Mouse (Mus musculus) stomach, embryonic 16.5 days (tissue): ENCODE data around the gene Angptl4. TPM values are rescaled to one million over a fixed set of nuclear protein-coding genes. Genes with fewer than 3 reads are reported as not detected.
A peak's percentile ranks its signal among the peaks of the same experiment; 100 is the strongest.

ENCODE experiments used
- ATAC-seq: fragments of 200-750 bp; cut with Nextera tagmentation; 2 replicates; pipeline ENCODE4 v1.8.0; 2017; ENCODE audit warnings: moderate number of reproducible peaks, moderate TSS enrichment; ENCODE audit not compliant: insufficient read depth, low FRiP score
- H3K27ac ChIP-seq: fragments of 300-500 bp; sonication (generic); 2 replicates; pipeline ENCODE4 v1.5.1; 2014; ENCODE audit warnings: low read length
- H3K27me3 ChIP-seq: fragments of 300-500 bp; sonication (generic); 2 replicates; pipeline ENCODE4 v1.6.1; 2014; ENCODE audit warnings: low read length, control low read depth, mixed read lengths; ENCODE audit not compliant: control insufficient read depth, insufficient read depth
- H3K36me3 ChIP-seq: fragments of 300-500 bp; sonication (generic); 2 replicates; pipeline ENCODE4 v1.6.1; 2014; ENCODE audit warnings: low read length; ENCODE audit not compliant: control insufficient read depth, insufficient read depth
- H3K4me1 ChIP-seq: fragments of 300-500 bp; sonication (generic); 2 replicates; pipeline ENCODE4 v1.6.1; 2014; ENCODE audit warnings: low read length, control low read depth, mixed read lengths; ENCODE audit not compliant: control insufficient read depth, insufficient read depth
- H3K4me2 ChIP-seq: fragments of 300-500 bp; sonication (generic); 2 replicates; pipeline ENCODE4 v1.6.1; 2014; ENCODE audit warnings: low read depth, low read length, mixed read lengths
- H3K4me3 ChIP-seq: fragments of 300-500 bp; sonication (generic); replicated peaks from 2 replicates; pipeline ENCODE4 v1.5.1; 2014; ENCODE audit warnings: mild to moderate bottlenecking, low read length
- H3K9ac ChIP-seq: fragments of 300-500 bp; sonication (generic); 2 replicates; pipeline ENCODE4 v1.6.1; 2014; ENCODE audit warnings: low read length
- H3K9me3 ChIP-seq: fragments of 300-500 bp; sonication (generic); replicated peaks from 2 replicates; pipeline ENCODE4 v1.6.1; 2016; ENCODE audit warnings: low read length, control low read depth; ENCODE audit not compliant: control insufficient read depth
- WGBS: fragments of 180-500 bp; shearing (Covaris S2); extraction: QIAGEN DNeasy Blood & Tissue Kit; methylation state at CpG from one replicate; pipeline ENCODE4 v1.1.7; 2014; 5-methylcytosine and 5-hydroxymethylcytosine counted together
- polyA plus RNA-seq: library from polyadenylated mRNA; unstranded; fragments of >200 nt; fragmentation: Nextera tagmentation; extraction: Ambion mirVana; gene quantifications from 2 replicates; pipeline ENCODE4 v1.2.1, GENCODE M21; 2015

The Angptl4 gene
- polyA plus RNA-seq, 1 experiment from 2014 or later: 30.7 TPM

- H3K4me1 ChIP-seq: peaks cover 6% of the 10 kb centered on the region; the same call in 1 of the 2 replicates
- no peaks in the 10 kb centered on the region for H3K9me3 ChIP-seq
- peak within 1 kb of the TSS; percentile 87 for H3K4me2 ChIP-seq
- H3K27ac ChIP-seq: peak within 1 kb of the TSS; percentile 38; the same call in 1 of the 2 replicates
- peak within 1 kb of the TSS; percentile 61 for H3K4me3 ChIP-seq
- ATAC-seq: peak; percentile 95
- under 1% methylated on average over 36 of the region's 36 CpGs for WGBS
- H3K36me3 ChIP-seq: no peaks in the 10 kb centered on the region
- H3K27me3 ChIP-seq: no peaks in the 10 kb centered on the region
- H3K9ac ChIP-seq: peak within 1 kb of the TSS; percentile 73
Observed at GRCm38 (mm10) chr17:33810334-33811141, 28.9 kb upstream of the Angptl4 start, which contains the start of gene Kank3. TSS of gene Kank3 (plus strand) at chr17:33810519.

- WGBS: 28% methylated on average over 10 of the region's 10 CpGs
- no peak for ATAC-seq
- H3K9me3 ChIP-seq: no peaks in the 10 kb centered on the region
Observed at GRCm38 (mm10) chr17:33808192-33808591, 26.6 kb upstream of the Angptl4 start.

GRCm38 (mm10) chr17:33807181-33807888, 25.7 kb upstream of the Angptl4 start:
- no peak overlapping the region for H3K9ac ChIP-seq
- no peaks in the 10 kb centered on the region for H3K9me3 ChIP-seq
- ATAC-seq: no peak
- H3K27ac ChIP-seq: no peak overlapping the region
- H3K27me3 ChIP-seq: no peaks in the 10 kb centered on the region
- H3K4me3 ChIP-seq: no peak overlapping the region
- H3K36me3 ChIP-seq: no peaks in the 10 kb centered on the region
- WGBS: 40% methylated on average over 8 of the region's 9 CpGs
- H3K4me2 ChIP-seq: no peak overlapping the region
- peaks cover 6% of the 10 kb centered on the region; the same call in 1 of the 2 replicates for H3K4me1 ChIP-seq

More at GRCm38 (mm10) chr17:33808192-33808591, 26.6 kb upstream of the Angptl4 start:
- H3K4me1 ChIP-seq: peaks cover 6% of the 10 kb centered on the region; the same call in 1 of the 2 replicates
- H3K27me3 ChIP-seq: no peaks in the 10 kb centered on the region
- H3K9ac ChIP-seq: no peak overlapping the region
- no peak overlapping the region for H3K27ac ChIP-seq
- H3K4me3 ChIP-seq: no peak overlapping the region
- H3K36me3 ChIP-seq: no peaks in the 10 kb centered on the region
- no peak overlapping the region for H3K4me2 ChIP-seq

- 25% methylated on average over 1 of the region's 1 CpGs for WGBS
- H3K9me3 ChIP-seq: no peaks in the 10 kb centered on the region
- H3K36me3 ChIP-seq: no peaks in the 10 kb centered on the region
- no peak overlapping the region for H3K9ac ChIP-seq
- no peak overlapping the region for H3K4me3 ChIP-seq
- ATAC-seq: no peak
- H3K27ac ChIP-seq: no peak overlapping the region
- no peak overlapping the region for H3K4me2 ChIP-seq
- H3K27me3 ChIP-seq: no peaks in the 10 kb centered on the region
- H3K4me1 ChIP-seq: no peaks in the 10 kb centered on the region
Observed at GRCm38 (mm10) chr17:33804745-33805144, 23.1 kb upstream of the Angptl4 start.

- H3K36me3 ChIP-seq: no peaks in the 10 kb centered on the region
- H3K27ac ChIP-seq: no peak overlapping the region
- 57% methylated on average over 4 of the region's 4 CpGs for WGBS
- no peak for ATAC-seq
- H3K4me3 ChIP-seq: no peak overlapping the region
- no peaks in the 10 kb centered on the region for H3K27me3 ChIP-seq
- no peaks in the 10 kb centered on the region for H3K9me3 ChIP-seq
- H3K4me1 ChIP-seq: no peaks in the 10 kb centered on the region
- no peak overlapping the region for H3K9ac ChIP-seq
- H3K4me2 ChIP-seq: no peak overlapping the region
Observed at GRCm38 (mm10) chr17:33804205-33804604, 22.6 kb upstream of the Angptl4 start.

GRCm38 (mm10) chr17:33802221-33802620, 20.6 kb upstream of the Angptl4 start:
- WGBS: 4% methylated on average over 2 of the region's 2 CpGs
- H3K9ac ChIP-seq: no peak overlapping the region
- no peak for ATAC-seq

GRCm38 (mm10) chr17:33799277-33799676, 17.6 kb upstream of the Angptl4 start:
- H3K4me3 ChIP-seq: no peak overlapping the region
- H3K27ac ChIP-seq: no peak overlapping the region
- WGBS: 33% methylated on average over 1 of the region's 1 CpGs
- ATAC-seq: no peak
- no peaks in the 10 kb centered on the region for H3K9me3 ChIP-seq
- no peak overlapping the region for H3K9ac ChIP-seq
- no peak overlapping the region for H3K4me2 ChIP-seq
- H3K27me3 ChIP-seq: no peaks in the 10 kb centered on the region
- no peaks in the 10 kb centered on the region for H3K36me3 ChIP-seq
- no peaks in the 10 kb centered on the region for H3K4me1 ChIP-seq

More at GRCm38 (mm10) chr17:33802221-33802620, 20.6 kb upstream of the Angptl4 start:
- Histone ChIP-seq H3K4me3 (no peak overlapping the region), H3K4me2 (no peak overlapping the region), H3K27ac (no peak overlapping the region), H3K36me3 (no peaks in the 10 kb centered on the region), H3K4me1 (no peaks in the 10 kb centered on the region), H3K27me3 (no peaks in the 10 kb centered on the region), H3K9me3 (no peaks in the 10 kb centered on the region)

GRCm38 (mm10) chr17:33798306-33798705, 16.7 kb upstream of the Angptl4 start:
- H3K27me3 ChIP-seq: no peaks in the 10 kb centered on the region
- no peaks in the 10 kb centered on the region for H3K4me1 ChIP-seq
- no peaks in the 10 kb centered on the region for H3K36me3 ChIP-seq
- H3K9ac ChIP-seq: no peak overlapping the region
- no peak overlapping the region for H3K27ac ChIP-seq
- H3K4me3 ChIP-seq: no peak overlapping the region
- H3K9me3 ChIP-seq: no peaks in the 10 kb centered on the region
- no peak overlapping the region for H3K4me2 ChIP-seq
- WGBS: 42% methylated on average over 3 of the region's 3 CpGs
- no peak for ATAC-seq

GRCm38 (mm10) chr17:33788732-33789131, 7.1 kb upstream of the Angptl4 start:
- WGBS: 33% methylated on average over 4 of the region's 4 CpGs
- H3K4me3 ChIP-seq: no peak overlapping the region
- no peak overlapping the region for H3K27ac ChIP-seq
- H3K4me1 ChIP-seq: no peaks in the 10 kb centered on the region; the same call in 1 of the 2 replicates
- H3K9me3 ChIP-seq: no peaks in the 10 kb centered on the region
- no peaks in the 10 kb centered on the region for H3K27me3 ChIP-seq
- ATAC-seq: peak; percentile 76; the same call in 1 of the 2 replicates
- no peak overlapping the region for H3K9ac ChIP-seq
- H3K36me3 ChIP-seq: no peaks in the 10 kb centered on the region
- no peak overlapping the region for H3K4me2 ChIP-seq
